Mouse (Mus musculus) MEL (cell line): ENCODE results near the gene Itpr1. TPM values are rescaled to one million over a fixed set of nuclear protein-coding genes. Genes with fewer than 3 reads are reported as not detected.

Source experiments
- DNase-seq: peaks from one replicate; pipeline ENCODE4 v3.0.0; 2011; ENCODE audit warnings: low read depth, low spot score
- H3K27ac ChIP-seq: 2 replicates; pipeline ENCODE4 v1.5.1; 2012; ENCODE audit warnings: low read depth, mild to moderate bottlenecking, control low read depth, low read length, moderate library complexity; ENCODE audit not compliant: control insufficient read depth
- H3K27me3 ChIP-seq, 2 experiments: fragments of 150-350 bp in 1 of 2; sonication (generic) in 1 of 2; 2 replicates each; pipeline ENCODE4 v1.6.1; 2012; ENCODE audit warnings: low read length in 2 of 2, mild to moderate bottlenecking in 2 of 2, improper control_type of control experiment in 1 of 2, moderate library complexity in 1 of 2; ENCODE audit not compliant: insufficient read depth in 2 of 2, control insufficient read depth in 1 of 2
- H3K36me3 ChIP-seq, 2 experiments: 2 replicates each; pipeline ENCODE4 v1.6.1; 2012 to 2014; ENCODE audit warnings: low read length in 2 of 2, improper control_type of control experiment in 1 of 2, inconsistent platforms in 1 of 2, mild to moderate bottlenecking in 1 of 2; ENCODE audit not compliant: insufficient read depth in 2 of 2, control insufficient read depth in 1 of 2
- H3K4me1 ChIP-seq, 2 experiments: fragments of 150-350 bp in 1 of 2; sonication (generic) in 1 of 2; 2 replicates each; pipeline ENCODE4 v1.6.1; 2012; ENCODE audit warnings: low read length in 2 of 2, improper control_type of control experiment in 1 of 2, mild to moderate bottlenecking in 1 of 2; ENCODE audit not compliant: insufficient read depth in 2 of 2, control insufficient read depth in 1 of 2
- H3K4me3 ChIP-seq, 2 experiments: fragments of 150-350 bp in 1 of 2; sonication (generic) in 1 of 2; 2 replicates each; pipeline ENCODE4 v1.5.1; 2012; ENCODE audit warnings: low read depth in 2 of 2, low read length in 2 of 2, mild to moderate bottlenecking in 2 of 2, moderate library complexity in 2 of 2, control low read depth in 1 of 2, improper control_type of control experiment in 1 of 2; ENCODE audit not compliant: control insufficient read depth in 1 of 2, insufficient read depth in 1 of 2
- H3K79me2 ChIP-seq: 2 replicates; pipeline ENCODE4 v1.6.1; 2012; ENCODE audit warnings: mild to moderate bottlenecking, low read length, moderate library complexity; ENCODE audit not compliant: control insufficient read depth, poor library complexity, insufficient read depth
- H3K9ac ChIP-seq: 2 replicates; pipeline ENCODE4 v1.6.1; 2012; ENCODE audit warnings: low read depth, mild to moderate bottlenecking, control low read depth, low read length, moderate library complexity; ENCODE audit not compliant: control insufficient read depth, poor library complexity, severe bottlenecking
- H3K9me3 ChIP-seq: fragments of 150-350 bp; sonication (generic); replicated peaks from 2 replicates; pipeline ENCODE4 v1.6.1; 2012; ENCODE audit warnings: mild to moderate bottlenecking, low read length, improper control_type of control experiment, moderate library complexity; ENCODE audit not compliant: insufficient read depth
- BHLHE40 ChIP-seq: IDR thresholded peaks from 2 replicates; pipeline ENCODE4 v1.6.1; 2012; ENCODE audit warnings: low read depth, mild to moderate bottlenecking, inconsistent platforms, low read length, improper control_type of control experiment, borderline replicate concordance
- ELF1 ChIP-seq: IDR thresholded peaks from 2 replicates; pipeline ENCODE4 v1.6.1; 2014; ENCODE audit warnings: low read depth, mild to moderate bottlenecking, inconsistent platforms, low read length, improper control_type of control experiment, moderate library complexity
- GABPA ChIP-seq: IDR thresholded peaks from 2 replicates; pipeline ENCODE4 v1.6.1; 2012; ENCODE audit warnings: low read depth, mild to moderate bottlenecking, inconsistent platforms, low read length, improper control_type of control experiment, moderate library complexity
- MAFK ChIP-seq: IDR thresholded peaks from 2 replicates; pipeline ENCODE4 v1.6.1; 2011; ENCODE audit warnings: low read depth, mild to moderate bottlenecking, low read length, improper control_type of control experiment, borderline replicate concordance
- MAX ChIP-seq: IDR thresholded peaks from 2 replicates; pipeline ENCODE4 v1.6.1; 2011; ENCODE audit warnings: low read length, improper control_type of control experiment
- MYC ChIP-seq: IDR thresholded peaks from 2 replicates; pipeline ENCODE4 v1.6.1; 2011; ENCODE audit warnings: low read depth, mild to moderate bottlenecking, low read length, improper control_type of control experiment, moderate library complexity
- NRF1 ChIP-seq: IDR thresholded peaks from 2 replicates; pipeline ENCODE4 v1.6.1; 2014; ENCODE audit warnings: low read depth, mild to moderate bottlenecking, inconsistent platforms, low read length, improper control_type of control experiment, moderate library complexity; ENCODE audit not compliant: poor library complexity, insufficient read depth, severe bottlenecking
- POLR2A ChIP-seq, 2 experiments: IDR thresholded peaks; 2 replicates each; pipeline ENCODE4 v1.6.1; 2011 to 2012; ENCODE audit warnings: low read length in 2 of 2, mild to moderate bottlenecking in 2 of 2, control low read depth in 1 of 2, improper control_type of control experiment in 1 of 2, low read depth in 1 of 2, moderate library complexity in 1 of 2; ENCODE audit not compliant: control insufficient read depth in 1 of 2, insufficient read depth in 1 of 2, poor library complexity in 1 of 2
- POLR2AphosphoS5 ChIP-seq: IDR thresholded peaks from 2 replicates; pipeline ENCODE4 v1.6.1; 2012; ENCODE audit warnings: low read depth, borderline replicate concordance, mild to moderate bottlenecking, inconsistent platforms, low read length, moderate library complexity, mixed read lengths
- RAD21 ChIP-seq: IDR thresholded peaks from 2 replicates; pipeline ENCODE4 v1.6.1; 2011; ENCODE audit warnings: mild to moderate bottlenecking, low read depth, low read length, improper control_type of control experiment
- SMC3 ChIP-seq: IDR thresholded peaks from 2 replicates; pipeline ENCODE4 v1.6.1; 2011; ENCODE audit warnings: low read depth, low read length, improper control_type of control experiment
- USF1 ChIP-seq: IDR thresholded peaks from 2 replicates; pipeline ENCODE4 v1.6.1; 2014; ENCODE audit warnings: low read depth, mild to moderate bottlenecking, inconsistent platforms, low read length, improper control_type of control experiment, moderate library complexity
- USF2 ChIP-seq, 2 experiments: IDR thresholded peaks; 2 replicates each; pipeline ENCODE4 v1.6.1; 2011 to 2012; ENCODE audit warnings: improper control_type of control experiment in 2 of 2, low read length in 2 of 2, borderline replicate concordance in 1 of 2, inconsistent platforms in 1 of 2, low read depth in 1 of 2, mild to moderate bottlenecking in 1 of 2; ENCODE audit not compliant: insufficient read depth in 1 of 2
- ZC3H11A ChIP-seq: IDR thresholded peaks from 2 replicates; pipeline ENCODE4 v1.6.1; 2012; ENCODE audit warnings: low read depth, mild to moderate bottlenecking, inconsistent platforms, low read length, improper control_type of control experiment
- ZKSCAN1 ChIP-seq: IDR thresholded peaks from 2 replicates; pipeline ENCODE4 v1.6.1; 2012; ENCODE audit warnings: low read depth, mild to moderate bottlenecking, inconsistent platforms, low read length, improper control_type of control experiment, moderate library complexity
- polyA plus RNA-seq, 2 experiments: library from polyadenylated mRNA; stranded (reverse) in 1 of 2; unstranded in 1 of 2; fragments of >175 nt in 1 of 2; fragments of >200 nt in 1 of 2; gene quantifications; 2 replicates each; pipeline versions ENCODE4 v1.2.1 to v1.2.4; 2012; ENCODE audit warnings: low replicate concordance in 2 of 2, low read depth in 1 of 2; ENCODE audit not compliant: insufficient read length in 2 of 2, insufficient read depth in 1 of 2, missing spikeins in 1 of 2
- total RNA-seq: library from RNA; depleted of rRNA; stranded (reverse); fragments of 300-350 nt; gene quantifications from 2 replicates; pipeline ENCODE4 v1.2.3, GENCODE M21; 2012

Gene Itpr1
- total and polyA plus RNA-seq, 3 experiments = 15.6 to 19.0 TPM; not detected in 1

- Histone ChIP-seq H3K36me3 (no peaks in the 10 kb centered on the region), H3K9me3 (no peaks in the 10 kb centered on the region)
Measured at GRCm38 (mm10) chr6:108486212-108486992, 273.5 kb downstream of the Itpr1 start.

GRCm38 (mm10) chr6:108487300-108487835 is 274.5 kb downstream of the Itpr1 start:
- TF ChIP-seq MAX = no peak
- no peak for TF ChIP-seq MYC
- TF ChIP-seq USF1 = no peak
- no peak for TF ChIP-seq BHLHE40
- TF ChIP-seq MAFK = no peak
- no peak for TF ChIP-seq NRF1
- H3K4me3 ChIP-seq = no peak overlapping the region
- no peak overlapping the region for H3K9ac ChIP-seq
- no peak for DNase-seq
- H3K9me3 ChIP-seq = no peaks in the 10 kb centered on the region
- H3K36me3 ChIP-seq = no peaks in the 10 kb centered on the region
- no peaks in the 10 kb centered on the region for H3K27me3 ChIP-seq
- no peak overlapping the region for H3K27ac ChIP-seq
- H3K79me2 ChIP-seq = no peaks in the 10 kb centered on the region
- H3K4me1 ChIP-seq = no peaks in the 10 kb centered on the region

More at GRCm38 (mm10) chr6:108486212-108486992, 273.5 kb downstream of the Itpr1 start:
- Histone ChIP-seq H3K27me3 (no peaks in the 10 kb centered on the region), H3K79me2 (no peaks in the 10 kb centered on the region), H3K4me3 (no peak overlapping the region), H3K9ac (no peak overlapping the region), H3K27ac (no peak overlapping the region), H3K4me1 (no peaks in the 10 kb centered on the region)
- no peak for DNase-seq
- no peak for TF ChIP-seq BHLHE40
- TF ChIP-seq POLR2AphosphoS5 = no peak
- no peak for TF ChIP-seq ELF1
- no peak for TF ChIP-seq GABPA
- TF ChIP-seq USF2 (IDR thresholded peaks at IDR 0.05; ENCODE audit: borderline replicate concordance in 1 of 2, insufficient read depth in 1 of 2, low read depth in 1 of 2, low read length in 2 of 2) = no peak
- no peak for TF ChIP-seq ZC3H11A

GRCm38 (mm10) chr6:108488250-108488649 is 275.4 kb downstream of the Itpr1 start:
- no peaks in the 10 kb centered on the region for H3K79me2 ChIP-seq
- no peak; the same call in 1 of the 2 replicates for TF ChIP-seq RAD21
- TF ChIP-seq ZKSCAN1 = no peak
- no peak for TF ChIP-seq BHLHE40
- no peak for TF ChIP-seq POLR2A (IDR thresholded peaks at IDR 0.05; ENCODE audit: control insufficient read depth in 1 of 2, insufficient read depth in 1 of 2, low read depth in 1 of 2, low read length in 2 of 2, poor library complexity in 1 of 2)
- TF ChIP-seq SMC3 = peak; percentile 21; the same call in 1 of the 2 replicates
- no peak overlapping the region for H3K4me3 ChIP-seq
- H3K4me1 ChIP-seq = no peaks in the 10 kb centered on the region
- no peak for DNase-seq
- H3K9ac ChIP-seq = no peak overlapping the region
- no peaks in the 10 kb centered on the region for H3K9me3 ChIP-seq
- no peaks in the 10 kb centered on the region for H3K36me3 ChIP-seq
- H3K27me3 ChIP-seq = no peaks in the 10 kb centered on the region
- H3K27ac ChIP-seq = no peak overlapping the region
